Mouse (Mus musculus): Measurements from ENCODE around the gene Gm20388. TPM values are rescaled to one million over a fixed set of nuclear protein-coding genes. Genes with fewer than 3 reads are reported as not detected.

The Gm20388 gene
- polyA plus RNA-seq, 1 experiment from 2014 or later, result not detected

GRCm38 (mm10) chr8:122155082-122155643 lies 2244.5 kb downstream of the Gm20388 start:
- no peaks in the 10 kb centered on the region for H3K27me3 ChIP-seq (ENCODE audit: control insufficient read depth, insufficient read depth, low read length)
- no peak overlapping the region for H3K4me3 ChIP-seq (ENCODE audit: control insufficient read depth in 1 of 2, insufficient read depth in 1 of 2, low read depth in 1 of 2, low read length in 2 of 2)
- H3K27ac ChIP-seq (replicated peaks in 1 of 2; ENCODE audit: control insufficient read depth in 1 of 2, insufficient read depth in 1 of 2, low read depth in 2 of 2, low read length in 2 of 2), result no peak overlapping the region
- no peak for ATAC-seq (ENCODE audit: insufficient number of reproducible peaks, insufficient read depth, low FRiP score, low read depth)
- H3K9ac ChIP-seq (ENCODE audit: low read length), result no peak overlapping the region
- WGBS, result 43% methylated on average over 10 of the region's 10 CpGs
- peaks cover 0 to 6% of the 10 kb centered on the region in 2 experiments; a peak in 1 of 4 replicates for H3K4me1 ChIP-seq (ENCODE audit: control insufficient read depth in 2 of 2, insufficient read depth in 2 of 2, low read length in 2 of 2)
- H3K4me2 ChIP-seq (ENCODE audit: low read length), result no peak overlapping the region
- H3K36me3 ChIP-seq (ENCODE audit: control insufficient read depth, insufficient read depth, low read length), result no peaks in the 10 kb centered on the region
- no peaks in the 10 kb centered on the region for H3K9me3 ChIP-seq (ENCODE audit: control insufficient read depth, low read length)

GRCm38 (mm10) chr8:122155964-122156363 lies 2245.3 kb downstream of the Gm20388 start:
- ATAC-seq (ENCODE audit: insufficient number of reproducible peaks, insufficient read depth, low FRiP score, low read depth), result no peak
- WGBS, result 88% methylated on average over 9 of the region's 9 CpGs
- Histone ChIP-seq H3K9me3 (ENCODE audit: control insufficient read depth, low read length) (no peaks in the 10 kb centered on the region), H3K36me3 (ENCODE audit: control insufficient read depth, insufficient read depth, low read length) (no peaks in the 10 kb centered on the region), H3K4me1 (ENCODE audit: control insufficient read depth in 2 of 2, insufficient read depth in 2 of 2, low read length in 2 of 2) (peaks cover 0 to 6% of the 10 kb centered on the region in 2 experiments; a peak in 1 of 4 replicates), H3K4me3 (ENCODE audit: control insufficient read depth in 1 of 2, insufficient read depth in 1 of 2, low read depth in 1 of 2, low read length in 2 of 2) (no peak overlapping the region), H3K9ac (ENCODE audit: low read length) (no peak overlapping the region), H3K27me3 (ENCODE audit: control insufficient read depth, insufficient read depth, low read length) (no peaks in the 10 kb centered on the region), H3K27ac (replicated peaks in 1 of 2; ENCODE audit: control insufficient read depth in 1 of 2, insufficient read depth in 1 of 2, low read depth in 2 of 2, low read length in 2 of 2) (no peak overlapping the region), H3K4me2 (ENCODE audit: low read length) (no peak overlapping the region)

GRCm38 (mm10) chr8:122157689-122158088 lies 2247.0 kb downstream of the Gm20388 start:
- no peak overlapping the region for H3K4me3 ChIP-seq (ENCODE audit: control insufficient read depth in 1 of 2, insufficient read depth in 1 of 2, low read depth in 1 of 2, low read length in 2 of 2)
- H3K4me1 ChIP-seq (ENCODE audit: control insufficient read depth in 2 of 2, insufficient read depth in 2 of 2, low read length in 2 of 2), result peaks cover 0 to 6% of the 10 kb centered on the region in 2 experiments; a peak in 1 of 4 replicates
- no peaks in the 10 kb centered on the region for H3K27me3 ChIP-seq (ENCODE audit: control insufficient read depth, insufficient read depth, low read length)
- H3K4me2 ChIP-seq (ENCODE audit: low read length), result no peak overlapping the region
- H3K36me3 ChIP-seq (ENCODE audit: control insufficient read depth, insufficient read depth, low read length), result no peaks in the 10 kb centered on the region
- 85% methylated on average over 12 of the region's 12 CpGs for WGBS
- H3K27ac ChIP-seq (replicated peaks in 1 of 2; ENCODE audit: control insufficient read depth in 1 of 2, insufficient read depth in 1 of 2, low read depth in 2 of 2, low read length in 2 of 2), result no peak overlapping the region
- no peak overlapping the region for H3K9ac ChIP-seq (ENCODE audit: low read length)
- H3K9me3 ChIP-seq (ENCODE audit: control insufficient read depth, low read length), result no peaks in the 10 kb centered on the region
- no peak for ATAC-seq (ENCODE audit: insufficient number of reproducible peaks, insufficient read depth, low FRiP score, low read depth)

- no peak overlapping the region for H3K4me2 ChIP-seq (ENCODE audit: low read length)
Observed at GRCm38 (mm10) chr8:122160165-122160564, 2249.5 kb downstream of the Gm20388 start.

GRCm38 (mm10) chr8:122162992-122163391 lies 2252.4 kb downstream of the Gm20388 start:
- 0 out of 2 replicates have a peak, but pooled peaks have one; percentile 27 for ATAC-seq (ENCODE audit: insufficient number of reproducible peaks, insufficient read depth, low FRiP score, low read depth)
- Histone ChIP-seq H3K9ac (ENCODE audit: low read length) (no peak overlapping the region), H3K4me2 (ENCODE audit: low read length) (no peak overlapping the region), H3K27ac (replicated peaks in 1 of 2; ENCODE audit: control insufficient read depth in 1 of 2, insufficient read depth in 1 of 2, low read depth in 2 of 2, low read length in 2 of 2) (no peak overlapping the region), H3K4me1 (ENCODE audit: control insufficient read depth in 2 of 2, insufficient read depth in 2 of 2, low read length in 2 of 2) (peaks cover 4% of the 10 kb centered on the region in 2 experiments; a peak in 2 of 4 replicates), H3K36me3 (ENCODE audit: control insufficient read depth, insufficient read depth, low read length) (no peaks in the 10 kb centered on the region), H3K9me3 (ENCODE audit: control insufficient read depth, low read length) (no peaks in the 10 kb centered on the region), H3K4me3 (ENCODE audit: control insufficient read depth in 1 of 2, insufficient read depth in 1 of 2, low read depth in 1 of 2, low read length in 2 of 2) (no peak overlapping the region), H3K27me3 (ENCODE audit: control insufficient read depth, insufficient read depth, low read length) (no peaks in the 10 kb centered on the region)
- WGBS, result 40% methylated on average over 8 of the region's 8 CpGs

More at GRCm38 (mm10) chr8:122160165-122160564, 2249.5 kb downstream of the Gm20388 start:
- ATAC-seq (ENCODE audit: insufficient number of reproducible peaks, insufficient read depth, low FRiP score, low read depth), result no peak
- Histone ChIP-seq H3K27ac (replicated peaks in 1 of 2; ENCODE audit: control insufficient read depth in 1 of 2, insufficient read depth in 1 of 2, low read depth in 2 of 2, low read length in 2 of 2) (no peak overlapping the region), H3K9me3 (ENCODE audit: control insufficient read depth, low read length) (no peaks in the 10 kb centered on the region), H3K9ac (ENCODE audit: low read length) (no peak overlapping the region), H3K4me3 (ENCODE audit: control insufficient read depth in 1 of 2, insufficient read depth in 1 of 2, low read depth in 1 of 2, low read length in 2 of 2) (no peak overlapping the region), H3K36me3 (ENCODE audit: control insufficient read depth, insufficient read depth, low read length) (no peaks in the 10 kb centered on the region), H3K27me3 (ENCODE audit: control insufficient read depth, insufficient read depth, low read length) (no peaks in the 10 kb centered on the region), H3K4me1 (ENCODE audit: control insufficient read depth in 2 of 2, insufficient read depth in 2 of 2, low read length in 2 of 2) (peaks cover 0 to 2% of the 10 kb centered on the region in 2 experiments; a peak in 1 of 4 replicates)
- WGBS, result 72% methylated on average over 5 of the region's 5 CpGs

GRCm38 (mm10) chr8:122167204-122167860 lies 2256.7 kb downstream of the Gm20388 start:
- 41% methylated on average over 14 of the region's 14 CpGs for WGBS
- H3K4me2 ChIP-seq (ENCODE audit: low read length), result no peak overlapping the region
- no peaks in the 10 kb centered on the region for H3K36me3 ChIP-seq (ENCODE audit: control insufficient read depth, insufficient read depth, low read length)
- no peak overlapping the region for H3K9ac ChIP-seq (ENCODE audit: low read length)
- H3K27ac ChIP-seq (replicated peaks in 1 of 2; ENCODE audit: control insufficient read depth in 1 of 2, insufficient read depth in 1 of 2, low read depth in 2 of 2, low read length in 2 of 2), result no peak overlapping the region
- H3K4me3 ChIP-seq (ENCODE audit: control insufficient read depth in 1 of 2, insufficient read depth in 1 of 2, low read depth in 1 of 2, low read length in 2 of 2), result no peak overlapping the region
- no peak for ATAC-seq (ENCODE audit: insufficient number of reproducible peaks, insufficient read depth, low FRiP score, low read depth)
- H3K4me1 ChIP-seq (ENCODE audit: control insufficient read depth in 2 of 2, insufficient read depth in 2 of 2, low read length in 2 of 2), result peaks cover 4% of the 10 kb centered on the region in 2 experiments; a peak in 2 of 4 replicates
- H3K27me3 ChIP-seq (ENCODE audit: control insufficient read depth, insufficient read depth, low read length), result no peaks in the 10 kb centered on the region
- H3K9me3 ChIP-seq (ENCODE audit: control insufficient read depth, low read length), result no peaks in the 10 kb centered on the region

GRCm38 (mm10) chr8:122169446-122169845 lies 2258.8 kb downstream of the Gm20388 start:
- no peak for ATAC-seq (ENCODE audit: insufficient number of reproducible peaks, insufficient read depth, low FRiP score, low read depth)
- H3K36me3 ChIP-seq (ENCODE audit: control insufficient read depth, insufficient read depth, low read length), result no peaks in the 10 kb centered on the region
- 91% methylated on average over 2 of the region's 2 CpGs for WGBS
- no peaks in the 10 kb centered on the region for H3K9me3 ChIP-seq (ENCODE audit: control insufficient read depth, low read length)
- no peak overlapping the region for H3K9ac ChIP-seq (ENCODE audit: low read length)
- H3K4me2 ChIP-seq (ENCODE audit: low read length), result no peak overlapping the region
- no peaks in the 10 kb centered on the region for H3K27me3 ChIP-seq (ENCODE audit: control insufficient read depth, insufficient read depth, low read length)
- no peak overlapping the region for H3K4me3 ChIP-seq (ENCODE audit: control insufficient read depth in 1 of 2, insufficient read depth in 1 of 2, low read depth in 1 of 2, low read length in 2 of 2)
- peaks cover 4 to 6% of the 10 kb centered on the region in 2 experiments; a peak in 2 of 4 replicates for H3K4me1 ChIP-seq (ENCODE audit: control insufficient read depth in 2 of 2, insufficient read depth in 2 of 2, low read length in 2 of 2)
- no peak overlapping the region for H3K27ac ChIP-seq (replicated peaks in 1 of 2; ENCODE audit: control insufficient read depth in 1 of 2, insufficient read depth in 1 of 2, low read depth in 2 of 2, low read length in 2 of 2)

Data from heart, embryonic 14.5 days (tissue).